Mouse (Mus musculus) ovary, postnatal 14 days (tissue): ENCODE measurements around the gene Fgf13.

Experiments used
- DNase-seq: peaks from one replicate; pipeline ENCODE4 v3.0.0; 2022; ENCODE audit warnings: low spot score

Gene Fgf13

DNA sequence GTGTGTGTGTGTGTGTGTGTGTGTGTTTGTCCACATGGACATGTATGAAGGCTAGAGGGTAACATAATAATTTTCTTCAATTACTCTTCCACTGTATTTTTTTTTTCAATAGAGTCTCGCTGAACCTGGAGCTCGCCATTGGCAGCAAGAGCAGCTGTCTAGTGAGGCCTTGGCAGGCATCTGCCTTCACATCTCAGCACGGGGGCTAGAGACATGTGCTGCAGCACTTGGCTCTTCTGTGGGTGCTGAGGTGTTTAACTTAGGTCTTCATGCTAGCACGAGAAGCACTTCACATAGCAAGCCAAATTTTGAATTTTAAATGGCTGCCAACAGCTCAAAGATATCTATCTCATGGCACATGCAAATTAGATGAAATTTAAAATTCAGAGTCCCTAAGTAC is 380.9 kb downstream of the Fgf13 start:
- DNase-seq, result no peak

DNA sequence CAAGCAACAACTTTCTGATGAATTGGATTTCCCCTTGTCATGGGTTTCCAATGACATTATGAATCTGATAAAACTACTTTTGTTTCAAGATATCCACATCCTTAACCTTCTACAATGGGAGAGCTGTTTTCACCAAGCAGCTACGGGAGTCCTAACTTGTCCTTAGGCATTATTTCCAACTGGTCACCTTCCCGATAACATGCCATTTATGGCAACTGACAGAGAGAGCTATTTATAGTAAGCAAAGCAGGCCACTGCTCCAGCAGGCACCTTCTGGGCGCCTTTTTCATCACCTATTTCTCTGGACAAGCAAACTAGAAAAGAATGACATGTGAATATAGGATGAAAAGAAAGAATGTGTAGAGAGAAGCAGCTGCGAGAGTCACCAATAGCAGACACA is 385.5 kb downstream of the Fgf13 start:
- no peak for DNase-seq

DNA sequence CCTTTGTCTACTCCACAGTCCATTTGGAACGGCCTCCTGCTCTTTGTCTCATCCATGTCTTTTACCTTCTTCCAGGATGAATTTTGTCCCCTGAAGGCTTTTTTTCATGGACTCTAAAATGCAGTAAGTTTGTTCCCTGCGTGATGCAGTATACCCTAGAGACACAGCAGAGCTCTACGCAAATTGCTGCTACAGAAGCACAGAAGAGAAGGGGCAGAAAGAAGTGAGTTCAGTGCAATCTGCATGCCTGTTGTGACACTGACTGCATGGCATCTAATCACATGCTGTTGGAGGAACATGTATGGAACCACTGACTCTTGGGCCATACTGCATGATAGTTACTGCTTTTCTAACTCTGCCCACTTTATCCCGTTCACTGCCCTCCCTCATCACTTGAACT is 388.2 kb downstream of the Fgf13 start:
- no peak for DNase-seq

DNA sequence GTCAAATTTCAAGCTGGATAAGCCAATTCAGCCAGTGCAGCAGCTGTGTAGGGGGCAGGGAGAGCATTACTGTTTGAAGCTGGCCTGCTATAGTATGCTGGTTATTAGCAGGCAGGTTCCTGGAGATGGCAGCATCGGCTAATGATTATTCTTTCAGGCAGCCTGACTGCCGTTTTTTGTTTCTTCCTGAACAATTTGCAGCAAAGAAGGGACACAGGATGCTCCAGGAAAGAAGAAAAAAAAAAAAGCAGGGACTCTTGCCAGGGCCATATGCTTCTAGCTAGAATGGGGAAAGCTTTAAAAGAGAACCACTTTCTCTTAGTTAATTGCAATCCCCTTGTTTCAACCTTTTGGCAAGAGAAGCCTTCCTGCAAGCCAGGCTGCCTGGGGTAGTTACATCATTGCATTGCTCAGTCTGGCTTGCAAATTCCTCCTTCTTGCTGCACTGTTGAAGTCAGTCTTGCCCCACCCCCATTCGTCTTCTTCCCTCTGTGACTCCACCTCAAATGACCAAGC is 388.7 kb downstream of the Fgf13 start:
- DNase-seq, result no peak

DNA sequence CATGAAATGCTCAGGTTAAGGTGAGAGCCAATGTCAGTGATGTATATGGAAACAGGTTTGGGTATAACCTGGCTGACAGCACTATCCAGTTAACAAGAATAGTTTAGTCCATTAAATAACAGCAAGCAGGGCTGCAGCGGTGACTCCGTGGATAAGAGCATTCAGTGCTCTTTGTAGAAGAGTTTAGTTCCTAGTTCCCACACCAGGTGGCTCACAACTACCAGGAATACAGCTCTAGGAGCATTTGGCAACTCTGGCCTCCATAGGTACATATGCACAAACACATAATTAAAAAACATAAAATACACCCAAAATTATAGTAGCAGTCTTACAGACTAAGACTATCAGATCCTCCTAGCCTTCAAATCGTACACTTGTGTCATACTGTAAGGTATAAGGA is 390.2 kb downstream of the Fgf13 start:
- DNase-seq, result no peak

DNA sequence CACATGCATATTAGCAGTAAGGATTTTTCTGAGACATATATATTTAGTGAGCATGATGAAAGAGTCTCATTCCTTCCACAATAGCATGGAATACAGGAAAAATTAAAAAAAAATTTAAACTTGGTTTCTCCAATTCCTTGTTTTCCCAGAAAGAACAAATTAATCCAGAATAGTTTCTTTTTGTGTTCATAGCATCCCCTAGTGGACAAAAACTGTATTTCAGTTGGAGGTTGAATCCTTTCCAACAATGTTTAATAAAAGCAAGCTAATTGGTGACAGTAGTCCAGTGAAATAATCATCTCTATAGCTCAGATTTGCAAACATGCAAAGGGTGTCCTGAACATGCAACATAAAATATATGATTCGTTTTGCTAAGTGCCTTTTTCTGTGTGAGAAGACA is 395.7 kb downstream of the Fgf13 start:
- no peak for DNase-seq

DNA sequence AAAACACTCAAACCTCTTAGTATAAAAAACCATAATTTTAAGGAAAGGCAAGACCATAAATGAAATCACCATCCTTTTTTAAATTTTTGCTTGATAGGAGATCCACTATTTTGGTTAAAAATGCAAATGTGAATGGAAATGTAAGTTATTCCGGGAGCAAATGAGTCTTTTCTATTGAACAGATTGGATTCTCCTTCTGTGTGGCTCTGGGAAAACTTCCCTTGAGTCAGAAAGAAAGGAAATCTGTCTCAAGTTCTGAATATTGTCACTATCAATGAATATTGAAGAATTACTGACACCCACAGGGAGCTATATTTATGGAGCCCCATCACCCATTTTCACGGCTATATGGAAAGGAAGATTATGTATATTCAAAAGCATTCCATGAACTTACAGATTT is 401.1 kb downstream of the Fgf13 start:
- DNase-seq, result no peak

DNA sequence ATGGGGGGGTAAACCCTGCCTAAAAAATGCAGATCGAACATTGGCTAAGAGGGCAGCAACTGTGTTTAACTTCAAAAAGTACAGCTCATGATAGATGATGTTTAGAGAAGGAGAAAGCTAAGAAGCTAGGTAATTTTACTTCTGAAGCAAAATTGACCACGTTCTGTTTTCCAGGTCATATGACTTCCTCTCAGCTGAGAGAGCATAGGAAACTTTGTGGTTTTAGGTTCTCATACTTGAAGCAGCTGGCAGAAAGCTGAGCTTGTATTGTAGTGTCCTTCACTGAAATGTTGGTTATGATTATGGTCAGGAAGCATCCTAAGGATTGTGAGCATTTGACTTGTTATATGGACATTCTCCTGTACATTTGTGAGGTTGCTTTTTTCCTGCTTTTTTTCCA is 425.9 kb downstream of the Fgf13 start:
- DNase-seq, result no peak

DNA sequence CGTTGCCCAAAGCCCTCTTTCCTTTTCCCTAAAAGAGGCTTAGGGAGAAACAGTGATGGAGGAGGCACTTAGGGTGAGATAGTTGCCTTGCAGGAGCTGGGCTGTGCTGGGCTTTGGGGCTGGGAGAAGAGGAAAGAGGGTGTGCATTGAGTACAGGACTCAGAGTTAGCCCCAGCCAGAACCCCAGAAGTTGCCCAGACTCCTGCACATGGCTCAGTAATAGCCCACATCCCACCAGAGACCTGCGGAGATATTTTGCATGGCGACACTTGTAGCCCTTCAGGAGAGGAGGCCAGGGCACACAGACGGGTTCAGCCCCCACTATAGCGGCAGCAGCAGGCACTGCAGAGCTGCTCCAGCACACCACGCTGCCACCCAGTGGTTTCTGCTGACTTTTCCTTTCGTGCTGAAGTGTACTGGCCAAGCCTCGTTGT is 432.9 kb downstream of the Fgf13 start:
- DNase-seq, result peak; percentile 1

DNA sequence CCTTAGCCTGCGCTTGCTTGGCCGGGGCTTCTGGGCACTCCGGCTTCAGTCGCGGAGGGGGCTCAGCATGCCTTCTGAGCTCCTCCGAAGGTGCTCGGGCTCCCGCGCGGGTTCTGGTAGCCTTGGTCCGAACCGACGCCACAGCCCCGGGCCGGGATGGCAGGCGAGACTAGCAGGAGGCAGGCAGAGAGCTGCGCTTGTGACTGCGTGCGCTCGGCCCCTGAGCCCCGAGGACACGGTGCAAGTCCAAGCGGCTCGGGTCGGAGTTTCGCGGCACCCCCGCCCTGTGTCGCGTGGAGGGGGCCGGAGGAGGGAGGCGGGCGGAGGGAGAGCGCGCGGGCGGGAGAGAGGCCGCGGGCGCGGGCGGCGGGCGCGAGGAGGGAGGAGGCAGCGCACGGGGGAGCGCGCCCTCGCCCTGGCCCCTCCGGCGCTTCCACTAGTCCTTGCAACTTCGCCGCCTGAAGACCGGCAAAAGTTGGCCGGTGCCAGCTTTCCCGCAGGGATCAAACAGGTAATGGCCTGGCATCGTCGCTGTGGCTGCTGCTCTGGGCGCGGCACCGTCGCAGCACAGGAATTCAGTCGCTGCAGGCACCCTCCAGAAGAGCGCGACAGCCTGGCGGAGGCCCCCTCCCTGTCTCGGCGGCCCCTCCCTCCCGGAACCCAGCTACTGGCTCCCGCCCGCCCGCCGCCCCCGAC is 433.6 kb downstream of the Fgf13 start:
- DNase-seq, result peak; percentile 2

DNA sequence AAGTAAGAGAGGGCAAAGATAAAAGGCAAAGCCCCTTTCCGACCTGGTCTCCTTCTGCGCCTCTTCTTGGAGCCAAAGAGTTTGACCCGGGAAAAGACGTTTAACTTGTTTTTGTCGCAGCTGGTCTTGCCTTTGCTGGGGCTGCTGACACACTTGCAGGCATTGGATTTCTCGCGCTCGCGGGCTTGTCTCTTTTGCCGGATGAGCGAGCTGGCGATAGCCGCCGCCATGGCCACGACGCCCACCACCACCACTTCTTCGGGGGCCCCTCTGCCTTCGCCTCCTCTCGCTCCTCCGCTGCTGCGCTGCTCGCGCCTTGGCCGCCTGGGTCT is 434.1 kb downstream of the Fgf13 start:
- no peak for DNase-seq

DNA sequence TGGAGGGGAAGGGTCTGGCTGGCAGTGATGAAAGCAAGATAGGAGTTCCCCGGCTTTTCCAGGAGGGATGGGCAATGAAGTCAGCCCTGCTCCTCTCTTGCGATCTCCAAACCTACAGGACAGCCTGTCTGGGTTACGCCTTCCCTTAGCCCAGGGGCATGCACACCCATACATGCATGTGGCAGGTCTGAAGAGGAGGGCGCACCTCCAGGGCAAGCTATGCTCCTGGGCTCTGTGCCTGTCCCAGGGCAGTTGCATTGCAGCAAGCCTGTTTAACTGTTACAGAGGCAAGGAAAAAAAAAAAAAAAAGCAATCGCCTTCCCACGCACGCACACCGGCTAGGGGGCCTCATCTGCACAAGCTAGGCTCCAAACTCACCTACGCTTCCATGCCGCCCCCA is 434.5 kb downstream of the Fgf13 start:
- no peak for DNase-seq

DNA sequence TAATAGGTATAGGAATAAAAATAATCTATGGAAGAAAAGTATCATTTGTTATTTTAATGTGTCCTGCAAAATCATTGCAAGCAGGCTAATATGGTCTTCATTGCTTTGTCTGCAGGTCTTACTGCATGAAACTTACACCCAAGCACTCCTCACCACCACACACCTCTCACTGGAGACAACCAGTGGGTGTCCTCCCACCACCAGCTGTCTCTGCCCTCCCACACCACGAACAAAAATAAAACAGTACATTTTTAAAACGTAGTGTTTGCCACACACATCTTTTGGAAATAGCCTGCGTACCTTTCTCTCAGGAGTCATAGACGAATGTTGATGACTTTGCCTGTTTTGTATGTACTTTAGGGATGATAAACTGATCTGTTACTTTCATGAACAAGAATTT is 441.2 kb downstream of the Fgf13 start:
- DNase-seq, result no peak

DNA sequence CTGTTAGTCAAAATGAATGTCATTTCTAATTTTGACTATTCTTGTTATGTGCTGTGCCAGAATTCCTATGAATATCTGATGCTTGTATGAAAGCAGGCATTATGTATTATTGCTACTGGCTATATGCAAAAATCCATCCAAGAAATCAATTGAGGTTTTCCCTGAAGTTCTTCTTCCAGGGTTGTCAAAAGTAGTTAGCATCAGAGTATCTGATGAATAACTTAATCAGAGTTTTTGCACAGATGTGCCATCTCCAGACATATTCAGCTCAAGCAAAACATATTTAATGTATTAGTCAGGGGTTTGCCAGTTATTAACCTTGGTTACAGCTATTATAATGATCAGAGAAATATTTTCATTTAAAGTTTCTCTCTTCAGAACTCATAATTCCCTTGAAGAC is 454.7 kb downstream of the Fgf13 start:
- DNase-seq, result no peak

DNA sequence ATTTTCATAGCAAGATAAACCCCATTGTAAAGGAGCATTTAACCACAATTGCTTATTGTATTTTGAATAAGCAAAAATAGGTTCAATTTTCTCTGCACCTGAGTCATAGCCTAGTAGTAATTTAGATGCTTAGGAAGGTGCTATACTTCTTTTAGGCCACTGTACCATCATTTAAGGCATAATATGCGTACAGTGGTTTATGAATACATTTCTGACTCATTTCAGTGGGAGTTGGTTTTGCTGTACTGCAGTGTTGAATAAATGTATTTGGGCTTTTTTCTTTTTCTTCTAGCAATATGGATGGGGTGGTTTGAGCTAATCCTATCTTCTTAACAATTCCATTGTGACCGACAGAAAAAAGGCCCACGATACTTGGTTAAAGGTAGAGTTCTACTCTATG is 481.9 kb downstream of the Fgf13 start:
- no peak for DNase-seq

DNA sequence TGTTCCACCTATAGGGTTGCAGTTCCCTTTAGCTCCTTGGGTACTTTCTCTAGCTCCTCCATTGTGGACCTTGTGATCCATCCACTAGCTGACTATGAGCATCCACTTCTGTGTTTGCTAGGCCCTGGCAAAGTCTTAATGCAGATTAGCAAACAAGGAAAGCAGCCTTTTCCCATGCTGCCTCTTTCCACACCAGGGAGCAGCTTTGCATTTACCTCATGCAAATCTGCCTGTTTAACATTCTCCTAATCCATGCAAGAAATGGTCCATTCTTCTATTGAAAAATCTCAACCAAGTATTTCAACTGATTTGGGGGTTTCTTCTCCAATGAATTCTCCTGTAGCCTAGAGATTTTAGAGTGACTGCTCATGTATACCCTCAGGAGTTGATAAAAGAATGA is 487.4 kb downstream of the Fgf13 start:
- DNase-seq, result no peak

DNA sequence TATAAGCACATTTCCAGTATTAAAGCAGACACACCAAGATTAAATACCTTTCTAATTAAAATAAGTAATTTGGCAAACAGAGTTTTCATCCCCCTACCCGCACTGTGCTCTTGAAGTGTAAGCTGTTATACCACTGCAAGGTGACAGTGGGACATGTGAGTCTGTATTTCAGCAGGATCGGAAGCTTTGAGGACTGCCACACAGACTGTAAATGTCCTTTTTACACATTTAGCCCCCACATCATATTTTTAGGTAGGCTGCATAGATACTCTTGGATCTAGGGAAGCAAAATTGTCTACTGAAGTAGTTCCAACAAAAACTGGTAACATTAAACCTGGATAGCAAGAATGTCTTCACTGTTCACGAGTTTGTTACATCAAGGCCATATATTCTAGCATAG is 495.8 kb downstream of the Fgf13 start:
- DNase-seq, result no peak

DNA sequence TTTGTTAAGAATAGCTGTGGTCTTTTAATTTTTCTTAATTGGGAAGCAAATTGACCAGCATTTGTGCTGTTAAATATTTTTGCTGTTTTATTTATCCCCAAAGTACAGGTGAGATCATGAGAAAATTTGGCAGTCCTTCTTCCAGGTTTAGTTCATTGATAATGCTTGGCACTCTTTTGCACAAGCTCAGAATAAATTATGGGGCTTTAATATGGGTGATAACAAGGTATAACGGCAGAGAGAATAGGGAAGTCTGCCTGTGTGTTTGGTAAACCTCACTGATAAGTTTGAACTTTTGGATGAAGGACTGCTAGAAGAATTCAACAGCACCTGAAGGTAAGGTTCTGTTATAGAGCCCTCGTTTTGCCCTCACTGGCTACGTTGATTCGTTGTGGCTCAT is 504.7 kb downstream of the Fgf13 start:
- DNase-seq, result no peak

DNA sequence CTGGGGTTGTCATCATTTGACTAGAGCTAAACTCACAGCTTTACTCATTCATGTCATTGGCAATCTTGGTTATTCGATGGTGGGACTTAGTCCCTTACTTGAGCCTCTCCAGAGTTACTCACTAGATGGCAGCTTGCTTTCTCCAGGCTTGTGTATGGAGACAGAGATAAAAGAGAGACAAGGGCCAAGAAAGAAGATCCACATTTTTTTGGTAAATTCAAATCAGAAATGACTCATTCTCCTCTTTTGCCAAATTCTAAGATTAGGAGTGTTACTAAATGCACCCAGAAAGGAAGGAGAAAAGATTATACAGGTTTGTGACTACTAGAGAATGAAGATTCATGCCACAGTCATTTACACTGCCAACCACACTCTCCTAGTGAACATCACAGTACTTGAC is 532.9 kb downstream of the Fgf13 start:
- DNase-seq, result no peak
